Mouse (Mus musculus) spleen, adult 2 months (tissue): Measurements from ENCODE around the gene St6galnac3.

Source experiments
- CTCF ChIP-seq: fragments of 200-500 bp; IDR thresholded peaks from 2 replicates; pipeline ENCODE4 v1.5.1; 2011; ENCODE audit warnings: mild to moderate bottlenecking, inconsistent platforms; ENCODE audit not compliant: insufficient read depth, insufficient read length, insufficient replicate concordance; ENCODE audit errors: extremely low read depth
- POLR2A ChIP-seq: fragments of 200-500 bp; IDR thresholded peaks from 2 replicates; pipeline ENCODE4 v1.6.1; 2011; ENCODE audit warnings: low read depth, low read length, inconsistent platforms

DNA sequence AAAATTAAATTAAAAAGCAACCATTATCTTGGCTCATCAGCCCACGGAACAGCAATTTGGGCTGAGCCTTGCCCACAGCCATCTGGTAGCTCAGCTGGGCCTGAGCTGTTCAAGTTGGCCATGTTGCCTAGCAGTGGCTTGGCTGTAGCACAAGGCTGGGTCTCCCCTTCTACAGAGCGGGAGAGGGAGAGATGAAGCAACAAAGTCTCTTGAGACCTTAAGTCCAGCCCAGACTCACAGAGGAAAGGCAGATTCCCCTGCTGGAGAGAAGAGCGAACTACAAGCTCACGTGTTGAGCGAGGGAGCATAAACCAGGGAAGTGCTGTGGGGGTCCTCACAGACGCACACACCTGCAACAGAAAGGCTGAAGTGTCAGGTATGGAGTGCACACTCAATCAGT is 126.3 kb downstream of the St6galnac3 start:
- TF ChIP-seq POLR2A (no peak), CTCF (no peak)
